Mouse (Mus musculus) C2C12 (cell line): Measurements from ENCODE around the gene Evi5l.

Experiments used
- CEBPB ChIP-seq: IDR thresholded peaks from one replicate; pipeline ENCODE4 v1.6.1; 2011; ENCODE audit warnings: low read depth, mild to moderate bottlenecking, control low read depth, moderate library complexity
- CTCF ChIP-seq: IDR thresholded peaks from one replicate; pipeline ENCODE4 v1.5.1; 2011; ENCODE audit not compliant: control insufficient read depth, insufficient read depth, insufficient read length
- MAX ChIP-seq: IDR thresholded peaks from one replicate; pipeline ENCODE4 v1.6.1; 2011; ENCODE audit warnings: mild to moderate bottlenecking, control low read depth
- MYOD1 ChIP-seq: IDR thresholded peaks from one replicate; pipeline ENCODE4 v1.6.1; 2011; ENCODE audit warnings: low read depth; ENCODE audit not compliant: control insufficient read depth, insufficient read length
- MYOG ChIP-seq: IDR thresholded peaks from one replicate; pipeline ENCODE4 v1.6.1; 2011; ENCODE audit not compliant: control insufficient read depth, insufficient read length; ENCODE audit errors: extremely low read depth

GRCm38 (mm10) chr8:4222059-4222458 lies 55.7 kb downstream of the Evi5l start:
- no peak for TF ChIP-seq CTCF
- TF ChIP-seq MAX, result no peak
- no peak for TF ChIP-seq MYOD1
- TF ChIP-seq CEBPB, result no peak
- TF ChIP-seq MYOG, result no peak
